Mouse (Mus musculus) natural killer cell, adult 2 months (primary cell): Measurements from ENCODE around the gene Gab1.

Experiments used
- DNase-seq, 2 experiments: peaks; one replicate each; pipeline ENCODE4 v3.0.0; 2022; ENCODE audit warnings: low spot score in 2 of 2

Gab1 gene

DNA sequence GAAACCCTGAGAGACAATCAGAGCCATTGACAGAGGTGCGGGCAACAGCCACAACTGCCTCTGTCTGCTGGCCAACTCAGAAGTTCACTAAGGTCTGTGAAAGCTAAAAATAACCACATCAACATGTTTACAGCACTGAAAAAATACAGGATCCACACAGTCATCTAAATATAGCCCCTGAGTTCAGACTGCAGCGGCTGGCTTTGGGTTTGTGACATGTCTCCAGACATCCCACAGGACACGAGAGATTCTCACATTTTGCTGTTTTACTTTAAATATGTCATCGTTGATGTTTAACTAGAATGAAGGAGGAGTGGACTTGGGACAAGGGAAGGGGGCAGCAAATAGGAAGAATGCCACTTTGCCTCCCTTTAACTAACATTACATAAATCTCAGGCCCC lies 68.7 kb downstream of the Gab1 start:
- DNase-seq: no peak

- no peak for DNase-seq
Measured at GRCm38 (mm10) chr8:80810916-80811315, 69.4 kb downstream of the Gab1 start.

DNA sequence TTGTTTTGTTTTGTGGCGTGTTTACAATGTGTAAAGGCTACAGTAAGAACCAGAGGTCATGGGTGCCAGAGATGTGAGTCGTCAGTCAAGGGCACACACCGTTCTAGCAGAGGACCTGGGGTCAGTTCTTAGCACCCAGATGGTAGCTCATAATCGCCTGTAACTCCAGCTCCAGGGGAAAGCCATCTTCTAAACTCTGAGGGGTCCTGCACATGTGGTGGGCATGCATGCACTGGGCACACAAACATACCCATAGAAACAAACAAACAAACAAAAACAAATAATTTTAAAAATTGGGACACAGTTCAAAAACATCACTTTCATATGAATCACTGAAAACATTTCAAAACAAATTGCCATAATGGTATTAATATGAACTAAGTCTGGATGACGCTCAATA lies 69.9 kb downstream of the Gab1 start:
- DNase-seq: no peak

- DNase-seq: no peak
Measured at GRCm38 (mm10) chr8:80807807-80808505, 72.4 kb downstream of the Gab1 start.

GRCm38 (mm10) chr8:80804066-80804619 lies 76.2 kb downstream of the Gab1 start:
- DNase-seq: no peak

DNA sequence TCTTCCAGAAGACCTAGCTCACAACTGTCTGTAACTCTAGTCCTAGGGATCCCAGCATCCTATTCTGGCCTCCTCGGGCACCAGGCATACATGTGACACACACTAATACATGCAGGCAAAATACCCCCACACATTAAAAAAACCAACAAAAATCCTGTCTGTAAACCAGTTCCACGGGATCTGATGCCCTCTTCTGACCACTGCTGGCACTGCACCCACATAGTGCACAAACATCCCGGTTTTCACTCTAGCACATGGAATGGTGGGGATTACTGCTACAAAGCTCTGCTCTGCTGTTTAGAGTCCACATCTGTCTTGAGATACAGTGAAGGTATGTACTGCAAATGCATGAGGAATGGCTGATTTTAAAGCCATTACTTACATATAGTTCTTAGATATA lies 81.5 kb downstream of the Gab1 start:
- DNase-seq: no peak

GRCm38 (mm10) chr8:80798198-80798777 lies 82.0 kb downstream of the Gab1 start:
- DNase-seq: no peak

- no peak for DNase-seq
Measured at GRCm38 (mm10) chr8:80796070-80796469, 84.2 kb downstream of the Gab1 start.

GRCm38 (mm10) chr8:80794585-80795509 lies 85.5 kb downstream of the Gab1 start:
- DNase-seq: no peak

DNA sequence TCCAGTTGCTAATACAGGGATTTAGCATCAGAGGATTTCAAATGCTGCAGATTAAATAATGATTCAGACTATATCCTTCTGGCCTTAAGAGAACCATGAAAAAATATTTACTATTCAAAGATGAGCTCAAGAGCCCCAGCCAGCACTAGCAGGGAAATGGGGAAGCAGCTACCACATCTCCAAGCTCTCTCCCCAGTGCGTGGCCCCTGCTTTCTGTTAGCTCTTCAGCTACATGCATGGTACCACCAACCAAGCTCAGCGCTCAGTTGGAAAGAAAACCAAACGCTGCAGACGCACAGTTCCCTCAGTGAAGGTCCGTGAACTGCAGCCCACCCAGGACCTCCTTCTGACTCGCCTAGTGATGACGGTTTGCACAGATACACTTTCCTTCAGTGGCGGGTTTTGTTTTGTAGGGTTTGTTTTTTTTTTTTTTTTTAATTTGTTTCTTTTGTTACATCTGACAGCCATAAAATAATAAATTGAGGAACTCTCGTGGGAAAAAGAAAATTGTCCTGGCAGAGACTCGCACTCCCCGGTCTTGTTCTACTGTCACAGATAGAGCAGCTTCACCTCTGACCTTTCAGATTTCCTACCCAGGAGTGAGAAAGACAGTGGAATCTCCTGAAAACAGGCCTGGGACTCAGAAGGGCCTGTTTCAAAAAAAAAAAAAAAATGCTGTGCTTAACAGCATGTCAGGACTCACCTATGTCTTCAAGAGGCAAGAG lies 86.4 kb downstream of the Gab1 start:
- no peak for DNase-seq

DNA sequence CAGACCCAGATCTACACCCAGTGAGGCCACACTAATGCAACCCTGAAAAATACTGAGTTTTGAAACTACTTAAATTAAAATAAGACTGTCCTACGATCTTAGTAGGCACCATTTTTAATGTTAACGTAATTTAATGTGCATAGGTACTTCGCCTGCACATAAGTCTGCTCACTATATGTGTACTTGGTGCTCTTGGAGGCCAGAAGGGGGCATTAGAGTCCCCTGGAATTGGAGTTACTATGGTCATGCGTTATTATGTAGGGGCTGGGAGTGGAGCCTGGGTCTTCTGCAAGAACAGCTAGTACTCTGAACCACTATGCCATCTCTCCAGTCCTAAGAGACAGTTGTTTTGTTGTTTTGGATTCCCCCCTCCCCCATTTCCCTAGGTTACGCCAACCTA lies 88.1 kb downstream of the Gab1 start:
- DNase-seq: no peak

DNA sequence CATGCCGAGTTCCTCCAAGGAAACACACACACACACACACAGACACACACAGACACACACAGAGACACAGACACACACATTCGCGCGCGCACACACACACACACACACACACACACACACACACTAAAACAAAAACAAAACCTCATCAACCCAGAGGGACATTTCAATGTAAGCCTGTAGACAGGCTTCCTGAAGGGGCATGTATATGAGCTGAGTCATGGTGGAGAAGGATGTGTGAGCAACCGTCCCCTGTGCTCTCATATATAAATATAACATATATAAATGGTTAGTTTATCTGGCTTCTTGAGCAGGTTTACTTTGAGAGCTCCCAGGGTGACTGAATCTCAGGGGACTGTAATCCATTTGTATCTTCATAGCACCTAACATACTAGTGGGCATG lies 91.0 kb downstream of the Gab1 start:
- no peak for DNase-seq

- DNase-seq: no peak
Measured at GRCm38 (mm10) chr8:80784559-80784958, 95.8 kb downstream of the Gab1 start.

GRCm38 (mm10) chr8:80783271-80783670 lies 97.0 kb downstream of the Gab1 start:
- DNase-seq: no peak

- DNase-seq: no peak
Measured at GRCm38 (mm10) chr8:80781338-80781737, 99.0 kb downstream of the Gab1 start.

- DNase-seq: no peak
Measured at GRCm38 (mm10) chr8:80780271-80780670, 100.0 kb downstream of the Gab1 start.

GRCm38 (mm10) chr8:80776436-80776835 lies 103.9 kb downstream of the Gab1 start:
- DNase-seq: no peak

- DNase-seq: no peak
Measured at GRCm38 (mm10) chr8:80772732-80773460, 107.4 kb downstream of the Gab1 start.

- DNase-seq: no peak
Measured at GRCm38 (mm10) chr8:80768451-80768850, 111.9 kb downstream of the Gab1 start.

DNA sequence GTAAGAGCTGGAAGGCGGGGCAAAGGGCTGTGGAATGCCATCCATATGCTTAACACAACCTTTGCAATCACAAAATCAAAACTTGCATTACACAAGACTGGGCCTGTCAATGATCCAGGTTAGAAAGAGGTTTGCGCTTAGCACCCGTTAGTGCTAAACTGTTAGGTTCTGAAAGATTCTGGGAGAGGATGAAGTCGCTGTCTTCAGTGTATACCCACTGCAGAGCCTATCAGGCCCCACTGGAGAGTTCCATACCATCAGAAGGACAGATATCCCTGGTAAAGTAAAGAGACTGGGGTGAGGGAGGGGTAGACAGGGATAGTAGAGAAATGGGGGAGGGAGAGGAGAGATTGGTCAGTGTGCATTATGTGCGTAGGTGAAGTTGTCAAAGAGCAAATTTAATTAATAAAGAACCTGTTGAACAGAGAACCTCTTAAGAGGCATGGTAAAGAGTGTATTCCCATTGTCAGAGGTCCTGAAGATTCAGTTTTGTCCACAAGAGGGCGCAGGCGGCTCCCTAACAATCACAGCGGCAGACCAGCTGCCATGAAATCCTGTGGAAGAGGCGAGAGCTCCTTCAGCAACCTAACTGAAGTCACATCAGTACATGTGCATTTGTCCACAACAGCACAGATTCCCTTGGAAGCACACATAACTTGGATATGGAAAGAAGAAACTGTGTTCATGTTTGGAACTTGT lies 127.2 kb downstream of the Gab1 start:
- peak; percentile 43 to 63 for DNase-seq
